Mouse (Mus musculus): ENCODE results near the gene Capn7. TPM values are rescaled to one million over a fixed set of nuclear protein-coding genes. Genes with fewer than 3 reads are reported as not detected.

Capn7 gene
- polyA plus RNA-seq, 1 experiment from 2014 or later = 50.4 TPM

DNA sequence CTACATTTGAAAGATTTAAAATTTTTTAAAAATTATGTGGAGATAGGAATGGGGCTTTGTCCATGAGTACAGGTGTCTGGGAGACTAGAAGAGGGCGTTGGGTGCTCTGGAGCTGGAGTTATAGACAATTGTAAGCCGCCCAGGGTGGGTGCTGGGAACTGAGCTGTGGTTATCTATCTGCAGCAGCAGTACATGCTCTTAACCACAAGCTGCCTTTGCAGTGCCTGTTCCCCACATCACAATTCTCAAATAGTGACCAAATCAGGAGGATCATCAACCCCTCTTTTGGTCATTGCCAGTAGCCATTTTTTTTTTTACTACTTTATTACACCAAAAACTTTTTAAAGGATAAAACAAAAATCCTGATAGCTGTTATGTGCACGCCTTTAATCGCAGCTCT is 28.2 kb downstream of the Capn7 start:
- ChIA-PET POLR2A (interaction anchor here (0.7 to 1.0 kb wide), 2 partner anchors 16 to 108 kb away, joined by 3 to 4 read pairs; no protein-coding TSS in a partner anchor), CTCF (interaction anchor here (0.9 to 2.1 kb wide), 10 partner anchors 11 to 156 kb away, joined by 3 to 14 read pairs (median 4); no protein-coding TSS in a partner anchor)
- in situ Hi-C loops (cut with MboI; ENCODE audit: low pct_unique_long_range_greater_than_20kb) = no loop called here
- DNase-seq (ENCODE audit: low read depth, low spot score) (no peak), ATAC-seq (no peak)
- TF ChIP-seq CTCF (IDR thresholded peaks at IDR 0.05) = no peak
- no peaks in the 10 kb centered on the region for H3K27me3 ChIP-seq

DNA sequence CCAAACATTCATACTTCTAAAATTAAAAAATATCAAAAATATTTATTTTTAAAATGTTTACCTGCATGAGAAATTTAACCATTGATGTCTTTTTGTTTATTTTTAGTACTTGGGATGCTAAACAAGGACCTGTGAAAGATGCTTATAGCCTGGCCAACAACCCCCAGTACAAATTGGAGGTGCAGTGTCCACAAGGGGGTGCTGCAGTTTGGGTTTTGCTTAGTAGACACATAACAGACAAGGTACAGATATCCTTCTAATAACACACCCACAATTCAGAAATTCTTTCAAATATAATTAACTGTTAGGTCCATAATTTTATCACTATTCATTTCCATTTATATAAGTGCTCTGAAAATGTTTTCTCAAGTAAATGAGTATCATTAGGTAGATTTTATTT is 28.9 kb downstream of the Capn7 start:
- ATAC-seq (no peak), DNase-seq (ENCODE audit: low read depth, low spot score) (no peak)
- in situ Hi-C loops (cut with MboI; ENCODE audit: low pct_unique_long_range_greater_than_20kb) = no loop called here
- POLR2A ChIA-PET = interaction anchor here (0.7 kb wide), 1 partner anchor 16 kb away, joined by 3 read pairs; no protein-coding TSS in a partner anchor
- H3K27me3 ChIP-seq = no peaks in the 10 kb centered on the region
- CTCF ChIA-PET = interaction anchor here (1.0 to 2.1 kb wide), 4 partner anchors 27 to 107 kb away, joined by 3 to 14 read pairs (median 6); no protein-coding TSS in a partner anchor
- peak; percentile 84 for TF ChIP-seq CTCF (IDR thresholded peaks at IDR 0.05)

- H3K27me3 ChIP-seq = no peaks in the 10 kb centered on the region
- ChIA-PET CTCF (interaction anchor here (1.2 to 2.3 kb wide), 4 partner anchors 10 to 105 kb away, joined by 3 to 9 read pairs (median 3); partner anchors contain the start of gene Sh3bp5), POLR2A (no interaction called here)
- in situ Hi-C loops (cut with MboI; ENCODE audit: low pct_unique_long_range_greater_than_20kb) = no loop called here
- no peak for DNase-seq (ENCODE audit: low read depth, low spot score)
- no peak for ATAC-seq
- TF ChIP-seq CTCF (IDR thresholded peaks at IDR 0.05) = no peak
Measured at GRCm38 (mm10) chr14:31367951-31368350, 31.5 kb downstream of the Capn7 start.

DNA sequence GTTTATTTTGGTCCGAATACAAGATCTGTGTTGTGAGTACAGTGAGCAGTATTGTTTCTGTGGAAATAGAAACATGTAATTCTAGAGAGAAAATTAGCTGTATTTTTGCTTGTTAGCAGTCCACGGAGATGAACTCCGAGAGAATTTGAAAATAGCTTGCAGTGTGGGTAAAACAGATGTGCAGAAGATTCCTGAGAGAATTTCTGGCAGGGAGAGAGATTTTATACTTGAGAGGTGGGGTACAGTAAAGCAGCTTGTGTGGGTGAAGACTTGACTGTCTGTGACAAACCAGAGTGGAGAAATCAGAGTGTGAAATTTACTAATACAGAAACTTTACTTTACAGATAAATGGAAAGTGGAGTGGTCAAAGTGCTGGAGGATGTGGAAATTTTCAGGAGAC is 32.9 kb downstream of the Capn7 start:
- CTCF ChIA-PET = interaction anchor here (1.1 to 2.3 kb wide), 3 partner anchors 16 to 103 kb away, joined by 3 to 9 read pairs (median 5); no protein-coding TSS in a partner anchor
- in situ Hi-C loops (cut with MboI; ENCODE audit: low pct_unique_long_range_greater_than_20kb) = no loop called here

GRCm38 (mm10) chr14:31374390-31374789 is 38.0 kb downstream of the Capn7 start:
- DNase-seq (ENCODE audit: low read depth, low spot score) (no peak), ATAC-seq (no peak)
- no peaks in the 10 kb centered on the region for H3K27me3 ChIP-seq
- CTCF ChIA-PET = interaction anchor here (1.9 kb wide), 2 partner anchors 8 to 86 kb away, joined by 4 read pairs; no protein-coding TSS in a partner anchor
- no peak for TF ChIP-seq CTCF (IDR thresholded peaks at IDR 0.05)
- in situ Hi-C loops (cut with MboI; ENCODE audit: low pct_unique_long_range_greater_than_20kb) = no loop called here
- POLR2A ChIA-PET = interaction anchor here (0.7 kb wide), 1 partner anchor 354 kb away, joined by 3 read pairs; no protein-coding TSS in a partner anchor

More for the DNA sequence above, 32.9 kb downstream of the Capn7 start:
- no peak for ATAC-seq
- POLR2A ChIA-PET = interaction anchor here (0.5 to 1.3 kb wide), 2 partner anchors 15 to 118 kb away, joined by 3 to 6 read pairs; no protein-coding TSS in a partner anchor
- no peak for TF ChIP-seq CTCF (IDR thresholded peaks at IDR 0.05)
- H3K27me3 ChIP-seq = no peaks in the 10 kb centered on the region
- DNase-seq (ENCODE audit: low read depth, low spot score) = no peak

DNA sequence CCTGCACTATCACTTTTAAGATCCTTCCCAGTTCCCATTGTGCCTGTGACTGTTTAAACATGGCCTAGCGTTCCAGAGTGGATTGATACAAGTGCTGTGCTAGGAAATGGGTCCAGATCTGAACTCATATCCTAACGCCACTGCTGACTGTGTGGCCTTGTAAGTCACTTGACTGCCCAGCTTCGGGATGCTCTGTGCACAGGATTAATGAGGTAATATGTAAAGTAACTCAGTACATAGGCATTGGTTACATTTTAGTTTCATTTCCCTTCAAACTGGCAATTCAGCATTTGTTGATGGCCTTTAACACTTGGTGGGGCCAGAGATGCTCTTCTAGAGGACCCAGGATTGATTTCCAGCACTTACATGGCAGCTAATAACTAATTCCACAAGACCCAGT is 39.9 kb downstream of the Capn7 start:
- DNase-seq (ENCODE audit: low read depth, low spot score) (no peak), ATAC-seq (no peak)
- ChIA-PET CTCF (interaction anchor here (1.0 kb wide), 1 partner anchor 96 kb away, joined by 3 read pairs; no protein-coding TSS in a partner anchor), POLR2A (interaction anchor here (0.7 kb wide), 1 partner anchor 86 kb away, joined by 3 read pairs; no protein-coding TSS in a partner anchor)
- H3K27me3 ChIP-seq = no peaks in the 10 kb centered on the region
- in situ Hi-C loops (cut with MboI; ENCODE audit: low pct_unique_long_range_greater_than_20kb) = no loop called here
- no peak for TF ChIP-seq CTCF (IDR thresholded peaks at IDR 0.05)

- POLR2A ChIA-PET = no interaction called here
- H3K27me3 ChIP-seq = no peaks in the 10 kb centered on the region
- CTCF ChIA-PET = interaction anchor here (1.0 to 4.2 kb wide), 3 partner anchors 14 to 81 kb away, joined by 3 to 17 read pairs (median 3); no protein-coding TSS in a partner anchor
- TF ChIP-seq CTCF (IDR thresholded peaks at IDR 0.05) = no peak
- ATAC-seq = no peak
- in situ Hi-C loops (cut with MboI; ENCODE audit: low pct_unique_long_range_greater_than_20kb) = no loop called here
- DNase-seq (ENCODE audit: low read depth, low spot score) = no peak
Measured at GRCm38 (mm10) chr14:31382276-31382675, 45.8 kb downstream of the Capn7 start.

DNA sequence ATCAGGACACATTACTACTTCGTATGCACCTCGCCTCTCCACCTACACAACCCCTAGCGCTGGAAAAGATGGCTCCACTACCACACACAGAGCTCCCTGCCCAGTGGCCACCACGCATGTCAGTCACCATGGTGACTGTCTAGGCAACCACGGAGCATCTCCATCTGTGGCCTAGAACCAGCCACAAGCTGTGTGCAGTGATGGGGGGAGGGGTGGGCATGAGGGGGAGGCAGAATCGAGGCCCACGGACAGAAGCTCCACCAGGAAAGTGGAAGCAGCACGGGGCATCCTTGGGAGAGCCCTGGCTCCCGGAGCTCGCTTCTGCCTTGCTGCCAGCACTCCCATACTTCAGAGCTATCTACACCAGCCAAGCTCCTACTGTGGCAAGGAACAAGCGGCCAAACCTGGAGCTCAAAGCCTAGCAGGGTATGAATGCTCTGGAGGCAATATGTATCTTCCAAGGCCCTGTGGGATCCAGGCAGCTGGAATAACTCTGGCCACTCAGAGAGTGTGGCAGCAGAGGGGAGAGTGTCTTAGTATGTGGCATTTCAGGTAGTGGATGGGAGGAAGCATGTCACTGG is 47.1 kb downstream of the Capn7 start:
- in situ Hi-C loops (cut with MboI; ENCODE audit: low pct_unique_long_range_greater_than_20kb) = no loop called here
- ATAC-seq (no peak), DNase-seq (ENCODE audit: low read depth, low spot score) (no peak)
- ChIA-PET POLR2A (interaction anchor here (1.1 kb wide), 1 partner anchor 13 kb away, joined by 4 read pairs; no protein-coding TSS in a partner anchor), CTCF (interaction anchor here (1.4 to 4.2 kb wide), 4 partner anchors 15 to 89 kb away, joined by 4 to 17 read pairs (median 5); partner anchors contain the start of gene Sh3bp5)
- TF ChIP-seq CTCF (IDR thresholded peaks at IDR 0.05) = no peak
- H3K27me3 ChIP-seq = no peaks in the 10 kb centered on the region

- no peaks in the 10 kb centered on the region for H3K27me3 ChIP-seq
- ChIA-PET CTCF (interaction anchor here (1.0 to 4.2 kb wide), 13 partner anchors 14 to 215 kb away, joined by 3 to 17 read pairs (median 4); partner anchors contain the start of gene Sh3bp5), POLR2A (interaction anchor here (1.2 kb wide), 1 partner anchor 16 kb away, joined by 3 read pairs; no protein-coding TSS in a partner anchor)
- no peak for TF ChIP-seq CTCF (IDR thresholded peaks at IDR 0.05)
- no peak for ATAC-seq
- DNase-seq (ENCODE audit: low read depth, low spot score) = no peak
- in situ Hi-C loops (cut with MboI; ENCODE audit: low pct_unique_long_range_greater_than_20kb) = loop anchor here (5.0 kb wide), 2 partner anchors 53 to 78 kb away; partner anchors contain the start of gene Sh3bp5
Measured at GRCm38 (mm10) chr14:31384366-31385323, 48.2 kb downstream of the Capn7 start.

- ATAC-seq (peak; percentile 35), DNase-seq (ENCODE audit: low read depth, low spot score) (no peak)
Measured at GRCm38 (mm10) chr14:31385406-31385805, 49.0 kb downstream of the Capn7 start.

More at GRCm38 (mm10) chr14:31385406-31385805, 49.0 kb downstream of the Capn7 start:
- ChIA-PET POLR2A (interaction anchor here (1.4 kb wide), 1 partner anchor 50 kb away, joined by 4 read pairs; the partner anchor contains the start of gene Sh3bp5), CTCF (interaction anchor here (1.0 to 4.2 kb wide), 16 partner anchors 16 to 214 kb away, joined by 3 to 17 read pairs (median 4); partner anchors contain the start of gene Sh3bp5)
- H3K27me3 ChIP-seq = no peaks in the 10 kb centered on the region
- no peak for TF ChIP-seq CTCF (IDR thresholded peaks at IDR 0.05)
- in situ Hi-C loops (cut with MboI; ENCODE audit: low pct_unique_long_range_greater_than_20kb) = loop anchor here (5.0 kb wide), 2 partner anchors 52 to 77 kb away; partner anchors contain the start of gene Sh3bp5

Measured in Patski (cell line).